Mouse (Mus musculus) midbrain, embryonic 12.5 days (tissue): ENCODE results near the gene B4galt7. TPM values are rescaled to one million over a fixed set of nuclear protein-coding genes. Genes with fewer than 3 reads are reported as not detected.
A peak's percentile ranks its signal among the peaks of the same experiment; 100 is the strongest.
"Not testable (repeated sequence)": the region's sequence is repeated elsewhere in the genome, so short reads cannot be mapped to it uniquely, and the experiment has no call there.

ENCODE experiments used
- ATAC-seq: fragments of 200-750 bp; cut with Nextera tagmentation; 2 replicates; pipeline ENCODE4 v1.8.0; 2017; ENCODE audit warnings: low read depth, moderate TSS enrichment, moderate library complexity; ENCODE audit not compliant: low FRiP score
- H3K27ac ChIP-seq: fragments of 300-500 bp; sonication (generic); replicated peaks from 2 replicates; pipeline ENCODE4 v1.5.1; 2016; ENCODE audit warnings: mild to moderate bottlenecking
- H3K27me3 ChIP-seq: fragments of 300-500 bp; sonication (generic); 2 replicates; pipeline ENCODE4 v1.6.1; 2016; ENCODE audit warnings: mild to moderate bottlenecking
- H3K36me3 ChIP-seq: fragments of 300-500 bp; sonication (generic); 2 replicates; pipeline ENCODE4 v1.6.1; 2016
- H3K4me1 ChIP-seq: fragments of 300-500 bp; sonication (generic); 2 replicates; pipeline ENCODE4 v1.6.1; 2016
- H3K4me2 ChIP-seq: fragments of 300-500 bp; sonication (generic); replicated peaks from 2 replicates; pipeline ENCODE4 v1.6.1; 2016; ENCODE audit warnings: mild to moderate bottlenecking, moderate library complexity
- H3K4me3 ChIP-seq: fragments of 300-500 bp; sonication (generic); 2 replicates; pipeline ENCODE4 v1.5.1; 2016; ENCODE audit warnings: mild to moderate bottlenecking
- H3K9ac ChIP-seq: fragments of 300-500 bp; sonication (generic); replicated peaks from 2 replicates; pipeline ENCODE4 v1.6.1; 2016; ENCODE audit warnings: mild to moderate bottlenecking, moderate library complexity
- H3K9me3 ChIP-seq: fragments of 300-500 bp; sonication (generic); 2 replicates; pipeline ENCODE4 v1.6.1; 2016; ENCODE audit warnings: mild to moderate bottlenecking
- WGBS: fragments of 180-500 bp; shearing (Covaris S2); methylation state at CpG from one replicate; pipeline ENCODE4 v1.1.7; 2016; 5-methylcytosine and 5-hydroxymethylcytosine counted together
- polyA plus RNA-seq: library from polyadenylated mRNA; unstranded; fragments of >200 nt; fragmentation: Nextera tagmentation; extraction: Ambion mirVana; gene quantifications from 2 replicates; pipeline ENCODE4 v1.2.1, GENCODE M21; 2016

B4galt7 gene
- polyA plus RNA-seq, 1 experiment from 2014 or later = 41.9 TPM

GRCm38 (mm10) chr13:55636185-55636983 is 36.7 kb downstream of the B4galt7 start:
- H3K4me2 ChIP-seq = peak overlapping the region; percentile 92
- H3K9me3 ChIP-seq = no peaks in the 10 kb centered on the region
- no peak overlapping the region for H3K9ac ChIP-seq
- H3K36me3 ChIP-seq = peaks cover 43% of the 10 kb centered on the region
- 90% methylated on average over 14 of the region's 14 CpGs for WGBS
- H3K4me1 ChIP-seq = peaks cover 20% of the 10 kb centered on the region
- no peak overlapping the region for H3K27ac ChIP-seq
- no peaks in the 10 kb centered on the region for H3K27me3 ChIP-seq
- ATAC-seq = no peak
- peak overlapping the region; percentile 98; the same call in 1 of the 2 replicates for H3K4me3 ChIP-seq

- H3K9me3 ChIP-seq, H3K4me3 ChIP-seq, H3K4me2 ChIP-seq, H3K27ac ChIP-seq, H3K9ac ChIP-seq, ATAC-seq, H3K27me3 ChIP-seq: not testable (repeated sequence)
- 58% methylated on average over 8 of the region's 8 CpGs for WGBS
- peaks cover 14% of the 10 kb centered on the region for H3K4me1 ChIP-seq
- peaks cover 38% of the 10 kb centered on the region for H3K36me3 ChIP-seq
These were observed 40.8 kb downstream of the B4galt7 start for GRCm38 (mm10) chr13:55640480-55640879.

- WGBS = 89% methylated on average over 2 of the region's 2 CpGs
- no peak overlapping the region for H3K4me3 ChIP-seq
These were observed 44.8 kb downstream of the B4galt7 start for GRCm38 (mm10) chr13:55644525-55644924.

GRCm38 (mm10) chr13:55650098-55650497 is 50.4 kb downstream of the B4galt7 start:
- WGBS = 88% methylated on average over 12 of the region's 12 CpGs
- no peak for ATAC-seq
- Histone ChIP-seq H3K36me3 (peaks cover 100% of the 10 kb centered on the region), H3K27me3 (no peaks in the 10 kb centered on the region), H3K27ac (no peak overlapping the region), H3K9ac (no peak overlapping the region), H3K4me3 (no peak overlapping the region), H3K4me1 (no peaks in the 10 kb centered on the region), H3K9me3 (no peaks in the 10 kb centered on the region), H3K4me2 (no peak overlapping the region)

More at GRCm38 (mm10) chr13:55644525-55644924, 44.8 kb downstream of the B4galt7 start:
- Histone ChIP-seq H3K27ac (no peak overlapping the region), H3K9me3 (no peaks in the 10 kb centered on the region), H3K4me2 (no peak overlapping the region), H3K4me1 (no peaks in the 10 kb centered on the region), H3K27me3 (no peaks in the 10 kb centered on the region), H3K9ac (no peak overlapping the region), H3K36me3 (peaks cover 66% of the 10 kb centered on the region)
- no peak for ATAC-seq

- Histone ChIP-seq H3K27ac (no peak overlapping the region), H3K9ac (no peak overlapping the region), H3K36me3 (peaks cover 100% of the 10 kb centered on the region), H3K9me3 (no peaks in the 10 kb centered on the region), H3K4me2 (no peak overlapping the region), H3K4me1 (no peaks in the 10 kb centered on the region), H3K4me3 (no peak overlapping the region), H3K27me3 (no peaks in the 10 kb centered on the region)
- ATAC-seq = no peak
- WGBS = 98% methylated on average over 6 of the region's 6 CpGs
These were observed 51.3 kb downstream of the B4galt7 start for GRCm38 (mm10) chr13:55650980-55651379.

Other genes with a start within 250 kb of the B4galt7 start
- 91.8 and 94.7 TPM in 2 replicates for gene Lman2, start 237.1 kb upstream of the B4galt7 start, polyA plus RNA-seq
- 0.47 and 0.59 TPM in 2 replicates for gene Rgs14, start 230.2 kb upstream of the B4galt7 start, polyA plus RNA-seq
- gene Slc34a1, start 201.7 kb upstream of the B4galt7 start, polyA plus RNA-seq = 0.06 TPM in 1 of 2 replicates, not detected in the other
- not detected in 2 replicates for gene Pfn3, start 184.7 kb upstream of the B4galt7 start, polyA plus RNA-seq
- gene F12, start 173.1 kb upstream of the B4galt7 start, polyA plus RNA-seq = not detected in 2 replicates
- 53.1 and 58.5 TPM in 2 replicates for gene Grk6, start 154.8 kb upstream of the B4galt7 start, polyA plus RNA-seq
- gene Prr7, start 135.6 kb upstream of the B4galt7 start, polyA plus RNA-seq = 2.0 and 2.3 TPM in 2 replicates
- gene Dbn1, start 111.8 kb upstream of the B4galt7 start, polyA plus RNA-seq = 558 and 585 TPM in 2 replicates
- gene Pdlim7, start 86.2 kb upstream of the B4galt7 start, polyA plus RNA-seq = 140 and 156 TPM in 2 replicates
- gene Dok3, start 70.6 kb upstream of the B4galt7 start, polyA plus RNA-seq = 2.9 and 4.6 TPM in 2 replicates
- 64.6 and 73.4 TPM in 2 replicates for gene Ddx41, start 63.2 kb upstream of the B4galt7 start, polyA plus RNA-seq
- 67.2 and 67.7 TPM in 2 replicates for gene Fam193b, start 28.8 kb upstream of the B4galt7 start, polyA plus RNA-seq
- gene Tmed9, start 26.2 kb upstream of the B4galt7 start, polyA plus RNA-seq = 105 and 108 TPM in 2 replicates
- 68.0 and 73.9 TPM in 2 replicates for gene Caml, start 23.1 kb downstream of the B4galt7 start, polyA plus RNA-seq
- gene Ddx46, start 35.1 kb downstream of the B4galt7 start, polyA plus RNA-seq = 41.7 and 43.0 TPM in 2 replicates
- gene B230219D22Rik, start 93.2 kb downstream of the B4galt7 start, polyA plus RNA-seq = 71.4 and 74.5 TPM in 2 replicates
- 90.9 and 99.6 TPM in 2 replicates for gene Txndc15, start 114.8 kb downstream of the B4galt7 start, polyA plus RNA-seq
- 23.9 and 30.0 TPM in 2 replicates for gene Pcbd2, start 127.5 kb downstream of the B4galt7 start, polyA plus RNA-seq
- 0.18 TPM in 1 of 2 replicates, not detected in the other for gene Catsper3, start 184.7 kb downstream of the B4galt7 start, polyA plus RNA-seq
- gene Pitx1, start 236.3 kb downstream of the B4galt7 start, polyA plus RNA-seq = 2.7 and 4.1 TPM in 2 replicates